Mouse (Mus musculus) adrenal gland, postnatal 36 days (tissue): ENCODE results near the gene Xkr8. TPM values are rescaled to one million over a fixed set of nuclear protein-coding genes. Genes with fewer than 3 reads are reported as not detected.
A peak's percentile ranks its signal among the peaks of the same experiment; 100 is the strongest.
"Not testable (repeated sequence)": the region's sequence is repeated elsewhere in the genome, so short reads cannot be mapped to it uniquely, and the experiment has no call there.

Source experiments
- DNase-seq, 2 experiments: peaks; one replicate each; pipeline ENCODE4 v3.0.0; 2021; ENCODE audit warnings: mixed read lengths in 1 of 2
- long read RNA-seq, 2 experiments: library from polyadenylated mRNA; stranded (forward); transcript quantifications; one replicate each; pipeline ENCODE4 v2.0.0; 2021; ENCODE audit warnings: borderline sequencing depth in 2 of 2
- total RNA-seq, 2 experiments: library from RNA; stranded (reverse); gene quantifications; 2 replicates each; pipeline ENCODE4 v1.2.3; 2021

Gene Xkr8
- total RNA-seq: 1 to 10 TPM; 3.3 to 5.7 TPM
- long read RNA-seq, experiment 1, full-length matches to known transcripts: 6 of 7 reads
- long read RNA-seq, experiment 1, partial matches to known transcripts: 1 of 7 reads
- long read RNA-seq, experiment 1, other reads (novel, unspliced or antisense): 0 of 7 reads
- long read RNA-seq, experiment 2, full-length matches to known transcripts: 2 of 2 reads
- long read RNA-seq, experiment 2, partial matches to known transcripts: 0 of 2 reads
- long read RNA-seq, experiment 2, other reads (novel, unspliced or antisense): 0 of 2 reads

DNA sequence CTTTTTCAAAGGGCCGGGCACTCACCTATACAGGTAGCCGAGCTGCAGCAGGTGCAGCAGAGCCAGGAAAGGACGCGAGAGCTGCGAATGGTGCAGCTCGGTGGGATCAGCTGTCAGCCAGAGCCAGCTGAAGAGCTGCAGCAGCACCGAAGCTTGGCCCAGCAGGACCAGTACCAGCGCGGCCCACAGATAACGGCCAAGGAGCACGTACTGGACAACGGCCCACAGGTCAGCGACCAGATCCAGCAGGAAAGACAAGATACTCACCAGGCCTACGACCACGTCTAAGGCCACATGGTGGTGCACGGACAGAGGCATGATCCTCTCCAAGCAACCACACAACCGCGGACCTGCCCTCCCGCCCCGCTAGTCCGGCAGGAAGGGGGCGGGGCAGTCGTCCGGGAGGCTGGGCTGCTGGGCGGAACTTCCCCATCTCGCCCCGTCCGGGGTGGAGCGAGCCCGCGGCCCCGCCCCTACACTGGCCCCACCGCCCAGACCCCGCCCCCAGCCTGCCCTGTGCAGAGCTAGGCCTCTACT, at the start of gene Xkr8:
Xkr8 (minus strand) TSS at position 399 of the 537 bp plus-strand sequence.
- peak; percentile 96 to 99 for DNase-seq

DNA sequence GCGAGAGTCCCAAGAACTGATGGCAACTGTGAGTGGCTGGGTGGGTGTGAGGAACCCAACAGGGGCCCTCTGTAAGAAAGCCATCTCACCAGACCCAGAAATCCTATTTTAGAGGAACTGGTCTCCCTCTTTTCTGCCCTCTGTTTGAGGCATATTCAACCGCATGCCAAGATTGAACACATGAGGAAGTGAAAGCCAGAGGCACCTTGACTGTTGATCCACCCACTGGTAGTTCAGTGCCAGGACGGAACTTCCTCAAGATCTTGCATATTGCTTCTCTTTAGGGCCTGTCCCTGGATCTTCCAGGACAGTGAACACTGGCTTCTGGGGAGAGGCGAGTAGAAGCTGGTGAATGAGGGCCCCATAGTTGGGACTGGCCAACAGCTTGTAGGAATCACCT, 47.9 kb upstream of the Xkr8 start:
- no peak for DNase-seq

DNA sequence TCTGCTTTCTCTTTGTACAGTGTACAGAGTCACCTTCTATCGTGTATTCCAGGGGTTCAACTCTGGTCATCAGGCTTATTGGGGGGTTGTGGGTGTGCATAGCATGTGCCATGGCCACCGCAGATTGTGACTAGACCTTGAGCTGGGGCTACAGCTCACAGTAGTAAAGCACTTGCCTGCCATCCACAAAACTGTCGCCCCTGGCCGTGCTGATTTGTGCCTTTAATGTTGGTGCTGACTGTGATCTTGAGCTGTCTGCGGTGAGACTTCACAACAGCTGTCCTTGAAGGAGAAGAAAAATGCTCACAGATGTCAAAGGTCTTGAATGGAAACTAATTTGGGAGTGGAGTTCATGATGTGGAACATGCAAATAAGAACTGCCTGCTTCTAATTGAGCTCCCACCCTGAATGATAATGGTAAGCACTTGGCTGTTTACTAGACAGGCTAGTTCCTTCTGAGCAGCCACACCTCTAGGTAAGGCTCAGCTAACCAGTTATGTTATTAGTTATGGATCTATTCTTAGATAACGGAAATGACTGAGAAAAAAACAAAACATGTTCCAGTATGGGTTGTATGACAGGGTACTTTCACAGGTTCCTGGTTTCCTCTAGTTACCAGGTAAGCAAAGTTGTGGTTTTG, 46.3 kb upstream of the Xkr8 start:
- no peak for DNase-seq

DNA sequence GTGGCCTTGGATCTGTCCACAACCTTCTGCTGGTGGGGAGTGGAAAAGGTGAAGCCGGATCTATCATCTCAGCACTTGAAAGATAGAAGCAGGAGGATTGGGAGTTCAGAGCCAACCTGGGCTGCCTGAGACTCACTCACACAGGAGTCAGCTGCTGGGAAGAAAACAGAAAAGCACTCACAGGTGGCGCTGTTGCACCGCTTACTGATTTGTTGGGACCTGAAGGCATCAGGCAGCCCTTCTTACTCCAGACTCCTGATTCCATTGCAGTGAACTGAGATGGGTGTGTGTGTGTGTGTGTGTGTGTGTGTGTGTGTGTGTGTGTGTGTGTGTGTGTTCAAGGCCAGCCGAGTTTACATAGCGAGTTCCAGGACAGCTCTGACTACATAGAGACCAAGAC, 44.4 kb upstream of the Xkr8 start:
- peak; percentile 78 to 81 for DNase-seq

DNA sequence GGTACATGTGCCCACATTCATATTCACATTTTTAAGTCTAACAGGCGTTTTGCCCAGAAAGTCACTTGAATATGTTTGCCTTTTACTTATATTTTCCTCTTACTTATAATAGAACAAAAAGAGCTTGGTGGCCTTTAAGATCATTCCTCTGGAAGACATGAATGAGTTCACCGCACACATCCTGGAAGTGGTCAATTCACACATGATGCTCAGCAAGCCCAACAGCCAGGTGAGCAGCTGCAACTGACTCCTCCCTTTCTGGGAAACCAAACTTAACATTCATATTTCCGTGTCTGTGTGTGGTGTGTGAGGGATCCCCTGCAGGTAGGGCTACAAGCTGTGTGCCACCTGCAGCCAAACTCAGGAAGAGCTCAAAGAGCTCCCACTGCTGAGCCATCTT, 42.6 kb upstream of the Xkr8 start:
- DNase-seq: no peak

DNA sequence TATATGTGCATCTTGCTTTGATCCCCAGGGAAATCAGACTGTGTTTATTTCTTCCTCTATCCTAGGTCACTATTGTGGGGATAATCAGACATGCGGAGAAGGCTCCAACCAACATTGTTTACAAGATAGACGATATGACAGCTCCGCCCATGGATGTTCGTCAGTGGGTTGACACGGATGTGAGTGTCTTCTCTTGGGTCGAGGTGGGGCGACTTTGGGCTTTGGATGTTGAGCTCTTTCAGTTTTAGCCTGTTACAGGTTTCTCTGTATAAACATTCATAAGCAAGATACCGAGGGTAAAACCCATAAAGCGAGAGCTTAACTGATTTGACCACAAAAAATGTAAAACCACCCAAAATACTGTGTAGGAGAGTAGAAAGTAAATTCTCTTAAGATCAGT, 39.4 kb upstream of the Xkr8 start:
- DNase-seq: no peak

DNA sequence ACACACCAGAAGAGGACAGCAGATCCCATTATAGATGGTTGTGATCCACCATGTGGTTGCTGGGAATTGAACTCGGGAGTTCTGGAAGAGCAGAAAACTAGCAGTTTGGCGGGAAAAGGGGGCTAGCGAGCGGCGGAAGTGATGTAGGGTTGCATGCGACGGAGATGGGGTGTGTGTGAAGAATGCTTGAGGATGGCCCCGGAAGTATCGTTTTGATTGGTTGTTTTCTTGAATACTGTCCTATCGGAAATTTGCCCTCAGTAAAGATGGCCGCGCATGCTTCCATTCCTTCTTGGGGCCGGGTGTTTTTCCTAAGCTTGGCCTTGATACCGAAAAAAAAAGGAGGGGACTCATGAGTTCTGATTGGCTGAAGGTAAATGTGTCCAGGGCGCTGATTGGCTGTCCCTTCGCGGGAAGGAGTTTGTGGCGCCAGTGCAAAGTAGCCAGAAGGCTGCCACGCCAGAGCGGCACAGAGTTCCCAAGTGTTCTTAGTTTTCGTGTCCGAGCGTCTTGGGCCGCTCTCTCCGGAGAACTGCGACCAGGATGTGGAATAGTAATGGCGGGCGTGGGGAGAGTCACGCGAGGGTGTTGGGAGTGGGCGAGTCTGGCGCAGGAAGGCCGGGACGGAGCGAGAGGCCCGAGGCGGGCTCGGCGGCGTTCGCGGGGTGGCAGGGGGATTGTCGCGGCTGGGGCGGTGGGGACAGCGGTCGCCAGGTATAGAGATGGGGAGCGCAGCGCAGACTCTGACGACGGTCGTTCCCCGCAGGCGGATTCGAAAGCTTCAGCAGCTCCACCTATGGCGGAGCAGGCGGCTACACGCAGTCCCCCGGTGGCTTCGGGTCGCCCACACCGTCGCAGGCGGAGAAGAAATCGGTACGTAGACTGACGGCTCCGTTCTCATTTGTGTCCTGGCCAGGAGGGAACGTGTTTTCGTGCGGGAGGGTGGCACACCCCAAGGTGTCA, 35.8 kb upstream of the Xkr8 start, which contains the start of gene Rpa2:
Rpa2 (plus strand) TSS at position 419 of the 963 bp plus-strand sequence.
- peak; percentile 96 to 97 for DNase-seq

DNA sequence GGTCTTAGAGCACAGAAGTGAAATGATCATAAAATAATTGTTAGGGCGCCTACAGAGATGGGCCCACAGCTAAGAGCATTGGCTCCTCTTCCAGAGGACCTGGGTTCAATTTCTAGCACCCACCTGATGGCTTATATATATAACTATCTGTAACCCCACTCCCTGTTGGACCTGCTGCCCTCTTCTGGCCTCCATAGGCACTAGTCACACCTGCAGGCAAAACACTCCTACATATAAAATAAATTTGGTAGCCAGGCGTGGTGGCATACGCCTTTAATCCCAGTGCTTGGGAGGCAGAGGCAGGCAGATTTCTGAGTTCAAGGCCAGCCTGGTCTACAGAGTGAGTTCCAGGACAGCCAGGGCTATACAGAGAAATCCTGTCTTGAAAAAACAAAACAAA, 30.8 kb upstream of the Xkr8 start:
- not testable (repeated sequence) for DNase-seq

DNA sequence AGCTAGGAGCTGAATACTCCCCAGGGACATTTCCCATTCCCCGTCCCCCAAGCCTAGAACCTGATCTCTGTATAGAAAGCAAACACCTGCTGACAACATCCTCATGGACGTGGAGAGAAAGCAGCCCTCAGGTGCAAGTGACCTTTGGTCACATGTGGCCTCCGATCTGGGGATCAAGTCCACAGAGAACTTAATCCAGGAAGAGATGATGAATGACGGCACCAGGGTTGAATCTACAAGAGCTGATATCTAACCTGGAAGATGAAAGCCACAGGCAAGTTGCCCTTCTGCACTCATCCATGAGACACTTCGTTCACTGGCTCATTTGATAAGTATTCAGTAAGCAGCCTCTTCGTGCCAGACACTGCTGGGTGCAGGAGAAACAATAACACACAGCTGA, 30.3 kb upstream of the Xkr8 start:
- DNase-seq: no peak

DNA sequence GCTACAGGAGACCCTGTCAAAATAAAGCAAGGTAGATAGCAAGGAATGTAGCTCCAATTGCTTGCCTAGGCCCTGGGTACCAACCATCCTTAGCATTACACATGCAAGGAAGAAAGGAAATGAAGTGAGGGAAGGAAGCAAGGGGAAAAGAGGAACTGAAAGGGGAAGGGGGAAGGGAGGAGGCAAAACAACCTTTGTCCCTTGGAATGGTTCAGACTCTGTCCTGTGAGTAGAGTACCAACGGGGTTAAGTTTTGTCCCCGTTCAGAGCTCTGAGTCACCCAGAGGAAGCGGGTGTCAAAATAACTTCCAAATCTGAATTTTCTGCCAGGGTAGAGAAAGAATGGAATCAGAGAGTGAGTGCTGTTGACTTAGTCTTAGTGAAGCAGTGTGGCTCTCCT, 27.9 kb upstream of the Xkr8 start:
- no peak for DNase-seq

DNA sequence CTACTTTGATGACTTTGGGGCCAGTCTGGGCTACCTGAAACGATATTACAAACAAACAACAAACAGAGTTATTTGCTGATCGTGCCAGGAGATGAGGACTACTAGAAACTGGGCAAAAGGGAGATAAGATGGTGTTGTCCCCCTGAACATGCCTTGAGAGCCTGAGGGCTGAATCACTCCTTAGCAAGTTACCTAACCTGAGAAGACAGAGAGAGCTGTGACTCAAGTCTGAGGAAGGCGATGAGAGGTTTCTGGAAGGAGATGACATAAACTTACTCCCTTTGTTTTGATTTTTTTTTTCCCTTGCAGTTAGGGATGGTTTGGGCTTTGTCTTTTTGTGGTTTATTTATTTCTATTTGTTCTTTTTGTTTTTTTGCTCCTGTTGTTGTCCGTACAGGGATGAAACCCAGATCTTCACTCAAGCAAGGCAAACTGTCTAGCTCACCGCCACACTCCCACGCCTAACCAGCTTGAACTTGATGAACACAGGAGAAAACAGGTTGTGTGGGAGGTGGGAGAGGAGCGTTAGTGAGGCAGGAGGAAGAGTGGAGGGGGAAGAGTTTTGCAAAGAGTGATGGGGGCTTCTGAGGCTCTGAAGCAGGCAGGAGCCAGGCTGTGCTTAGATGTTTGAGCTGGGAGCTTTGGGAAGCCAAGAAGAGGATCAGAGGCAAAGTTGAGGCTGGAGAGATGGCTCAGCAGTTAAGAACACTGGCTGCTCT, 25.4 kb upstream of the Xkr8 start:
- no peak for DNase-seq

DNA sequence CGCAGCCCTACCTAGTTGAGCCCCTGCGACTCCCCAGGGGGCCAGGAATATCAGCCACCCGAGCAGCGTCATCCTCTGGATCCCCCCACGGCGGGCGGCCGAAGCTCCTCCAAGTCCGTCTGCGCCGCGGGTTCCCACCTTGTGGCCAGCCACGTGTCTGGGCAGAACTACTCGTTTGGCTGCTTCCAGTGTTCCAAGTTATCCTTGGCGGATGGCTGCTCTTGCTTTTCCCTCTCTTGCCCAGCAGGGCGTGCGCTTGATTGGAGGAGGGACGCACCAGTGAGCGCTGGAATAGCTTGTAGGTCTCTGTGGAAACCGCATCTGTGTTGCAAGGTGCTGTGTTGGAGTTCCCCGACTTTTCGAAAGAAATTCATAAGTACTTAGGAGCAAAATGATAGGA, 24.6 kb upstream of the Xkr8 start, which contains the start of gene Smpdl3b:
Smpdl3b (minus strand) TSS at position 279 of the 400 bp plus-strand sequence.
- peak; percentile 82 to 87 for DNase-seq

DNA sequence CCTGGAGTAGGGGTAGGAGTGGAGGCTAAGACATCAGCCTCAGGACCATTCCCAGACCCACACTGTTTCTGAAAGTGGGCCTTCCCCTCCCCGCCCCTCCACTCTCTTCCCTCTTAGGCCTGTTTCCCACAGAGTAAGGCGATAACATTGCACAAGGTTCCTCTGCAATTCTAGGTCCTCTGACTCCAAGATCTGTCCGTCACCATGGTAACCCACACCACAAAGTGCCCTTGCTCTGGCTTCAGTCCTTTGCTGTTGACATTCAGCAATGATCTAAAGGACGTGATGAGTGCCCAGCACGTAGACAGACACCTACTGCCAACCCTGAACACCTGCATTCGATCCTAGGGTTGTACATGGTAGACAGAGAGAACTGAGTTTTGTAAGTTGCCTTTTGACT, 20.6 kb upstream of the Xkr8 start:
- DNase-seq: peak; percentile 43 to 61

DNA sequence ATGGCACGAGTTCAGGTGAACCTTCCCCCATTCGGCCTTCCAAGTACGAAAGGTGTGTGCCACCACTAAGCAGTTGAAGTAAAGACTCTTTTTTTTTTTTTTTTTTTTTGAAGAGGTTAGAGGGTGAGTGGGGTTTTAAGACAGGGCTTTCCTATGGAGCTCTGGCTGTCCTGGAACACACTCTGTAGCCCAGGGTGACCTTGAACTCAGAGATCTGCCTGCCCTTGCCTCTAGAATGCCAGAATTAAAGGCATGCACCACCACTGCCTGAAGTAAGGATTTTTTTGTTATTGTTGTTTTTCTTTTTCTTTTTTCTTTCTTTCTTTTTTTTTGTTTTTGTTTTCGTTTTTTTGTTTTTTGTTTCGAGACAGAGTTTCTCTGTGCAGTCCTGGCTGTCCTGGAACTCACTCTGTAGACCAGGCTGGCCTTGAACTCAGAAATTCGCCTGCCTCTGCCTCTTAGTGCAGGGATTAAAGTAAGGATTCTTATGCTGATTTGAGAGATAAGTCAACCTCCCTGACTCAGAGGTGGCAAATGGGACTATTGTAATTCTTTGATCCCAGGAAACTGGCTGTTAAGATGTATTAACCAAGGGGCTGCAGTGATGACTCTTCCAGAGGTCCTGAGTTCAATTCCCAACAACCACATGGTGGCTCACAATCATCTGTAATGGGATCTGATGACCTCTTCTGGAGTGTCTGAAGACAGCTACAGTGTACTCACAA, 17.1 kb upstream of the Xkr8 start:
- DNase-seq: no peak

DNA sequence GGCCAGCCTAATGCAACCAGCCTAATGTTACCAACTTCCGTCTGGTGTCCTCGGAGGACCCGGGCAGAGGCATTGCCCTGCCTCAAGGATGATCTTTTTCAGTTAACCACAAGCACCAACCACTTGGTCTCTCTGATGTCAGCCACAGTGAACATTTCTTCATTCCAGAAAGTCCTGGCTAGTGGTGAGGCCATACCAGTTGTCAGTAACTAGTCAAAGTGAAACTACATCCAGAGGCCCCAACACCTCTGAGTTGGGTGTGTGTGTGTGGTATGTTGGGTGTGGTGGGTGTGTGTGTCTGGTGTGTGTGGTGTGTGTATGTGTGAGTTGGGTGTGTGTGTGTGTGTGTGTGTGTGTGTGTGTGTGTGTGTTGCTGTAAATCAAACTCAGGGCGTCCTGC, 16.4 kb upstream of the Xkr8 start:
- DNase-seq: peak in 1 of 2 experiments; percentile 38

DNA sequence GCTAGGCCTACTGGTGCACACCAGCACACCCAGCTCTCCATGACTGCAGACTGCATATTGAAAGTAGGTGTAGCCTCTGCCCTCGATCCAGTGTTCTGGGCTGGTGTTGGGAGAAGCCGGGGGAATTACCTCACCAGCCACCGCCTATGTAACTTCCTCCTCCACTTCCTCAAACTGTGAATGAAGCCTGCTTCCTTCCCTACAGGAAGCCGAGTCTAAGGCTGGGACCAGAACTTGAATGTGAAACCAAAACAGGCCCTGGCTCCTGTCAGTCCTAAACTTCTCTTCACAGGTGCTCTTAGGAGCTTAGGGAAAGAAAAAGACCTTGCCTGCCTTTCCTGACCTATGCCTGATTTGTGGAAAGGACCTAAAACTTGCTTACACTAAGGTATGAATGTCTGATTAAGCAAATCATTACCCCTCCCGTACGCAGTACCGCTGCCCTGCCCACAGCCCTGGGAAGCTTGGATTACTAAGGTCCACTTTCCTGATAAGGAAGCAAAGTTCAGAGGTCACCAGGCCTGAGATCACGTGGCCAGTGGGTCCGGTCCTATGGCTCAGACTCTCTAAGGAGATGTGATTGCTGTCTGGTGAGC, 15.4 kb upstream of the Xkr8 start:
- peak; percentile 31 to 44 for DNase-seq

DNA sequence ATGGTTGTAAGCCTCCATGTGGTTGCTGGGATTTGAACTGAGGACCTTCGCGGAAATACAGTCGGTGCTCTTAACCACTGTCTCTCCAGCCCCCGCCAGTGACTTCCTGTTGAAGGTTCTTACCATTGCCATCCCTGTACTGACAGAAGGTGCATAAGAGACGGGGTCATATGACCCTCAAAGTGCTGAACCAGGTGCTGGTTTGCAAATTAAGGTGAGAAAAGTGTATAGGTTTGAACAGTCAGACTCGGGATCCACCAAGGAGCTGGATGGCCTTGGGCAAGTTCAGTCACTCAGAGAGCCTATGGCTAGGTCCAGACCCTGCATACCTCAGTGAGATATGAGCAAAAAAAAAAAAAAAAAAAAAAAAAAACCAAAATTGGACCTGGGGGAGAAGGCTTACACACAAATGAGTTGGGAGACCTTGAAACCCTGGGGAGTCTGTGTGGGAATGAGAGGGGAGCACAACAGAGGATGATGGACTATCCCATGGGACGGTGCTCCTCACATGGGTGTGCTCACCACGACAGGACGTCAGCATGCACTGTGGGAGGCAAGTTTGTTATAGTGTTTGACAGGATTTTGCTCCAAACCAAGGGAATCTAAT, 14.7 kb upstream of the Xkr8 start:
- no peak for DNase-seq

DNA sequence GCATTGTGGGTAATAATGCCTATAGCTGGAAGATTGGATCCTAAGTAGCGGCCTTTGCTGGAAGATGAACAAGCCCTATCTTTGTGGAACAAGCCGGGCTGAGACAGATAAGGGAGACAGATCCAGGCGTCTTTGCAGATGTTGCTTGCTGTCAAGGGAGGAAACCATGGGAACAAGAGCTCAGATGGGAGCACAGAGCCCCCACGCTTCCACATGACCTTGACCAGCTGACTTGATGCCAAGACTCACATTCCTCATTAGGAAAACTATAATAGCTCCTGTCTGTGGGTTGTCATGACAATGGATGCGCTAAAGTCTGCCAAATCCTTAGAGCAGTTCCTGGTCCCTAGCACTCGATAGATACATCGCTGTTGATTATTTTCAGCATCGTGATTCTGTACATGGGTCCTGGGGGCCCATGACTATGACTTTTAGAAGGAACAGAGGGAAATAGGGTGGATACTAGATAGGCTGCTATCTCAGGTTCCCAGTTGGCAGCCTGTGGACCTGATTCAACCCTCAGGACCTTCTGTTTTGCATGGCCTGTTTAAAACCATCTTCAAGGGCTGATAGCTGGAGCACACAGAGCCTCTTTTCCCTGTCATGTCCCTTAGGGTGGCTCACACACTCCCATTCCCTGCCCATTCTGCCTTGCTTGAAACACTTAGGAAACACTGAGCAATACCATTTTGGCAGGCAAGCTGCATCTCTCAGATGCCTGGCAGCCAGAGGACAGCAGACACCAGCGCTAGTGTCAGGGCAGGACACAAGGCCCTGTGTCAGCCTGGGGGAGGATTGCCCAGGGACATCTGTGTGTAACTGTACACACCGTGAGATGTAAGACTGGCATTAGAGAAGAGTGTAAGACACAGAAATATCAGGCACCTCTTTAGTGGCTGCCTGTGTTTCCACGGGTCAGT, 11.9 kb upstream of the Xkr8 start:
- peak in 1 of 2 experiments; percentile 40 for DNase-seq

DNA sequence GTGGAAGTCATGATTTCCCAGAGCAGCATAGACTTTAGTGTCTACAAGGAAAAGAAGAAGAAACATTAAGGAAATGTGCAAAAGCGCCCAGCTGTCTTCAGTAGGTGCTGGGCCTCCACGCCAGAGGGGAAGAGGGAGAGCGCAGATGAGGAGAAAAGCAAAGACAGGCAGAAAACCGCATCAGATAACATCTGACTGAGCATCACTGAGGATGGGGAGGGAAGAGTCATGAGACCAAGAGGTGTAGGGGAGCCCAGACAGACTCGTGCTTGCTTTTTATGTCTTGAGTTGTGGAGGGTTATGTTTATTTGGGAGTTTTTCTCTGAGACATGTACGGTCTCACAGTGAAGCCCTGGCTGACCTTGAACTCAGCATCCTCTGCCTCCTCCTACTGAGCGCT, 9.1 kb upstream of the Xkr8 start:
- no peak for DNase-seq
